21 mouse cellular contexts compared by ENCODE assay signal in genomic region chr11:89025603-89026002, GRCm38 (mm10). TPM values are rescaled to one million over a fixed set of nuclear protein-coding genes. Genes with fewer than 3 reads are reported as not detected.
A peak's percentile ranks its signal among the peaks of the same experiment; 100 is the strongest.
DNase-seq lines count a peak whose midpoint lies in the region; ATAC-seq and TF ChIP-seq lines count a peak whose summit lies in the region.
"Had no signal": no experiment of that assay in that cellular context is flagged by ENCODE, and none has a peak within 500 bp of the region (broad histone marks: within the 10 kb centered on the region; RNA-seq: fewer than 3 reads in every experiment).

No protein-coding gene starts in this region.

- no peak for TF ChIP-seq POLR2A in heart, adult 2 months (IDR thresholded peaks at IDR 0.05; ENCODE audit: insufficient read depth, low read depth, low read length)

- H3K4me2 ChIP-seq in liver, embryonic 12.5 days = no peak overlapping the region
- H3K4me2 ChIP-seq in liver, embryonic 11.5 days = no peak overlapping the region
- no peak overlapping the region for H3K4me2 ChIP-seq in liver, embryonic 15.5 days
- H3K4me2 ChIP-seq in forebrain, embryonic 16.5 days (ENCODE audit: low read length) = no peak overlapping the region
- H3K4me2 ChIP-seq: forebrain, embryonic 13.5 days; limb, embryonic 13.5 days; midbrain, embryonic 11.5 days; neural tube, embryonic 13.5 days had no signal

- no peak overlapping the region for H3ac ChIP-seq in C2C12 (ENCODE audit: control insufficient read depth, insufficient read length, low read depth)

- ATAC-seq in liver, embryonic 12.5 days = no peak
- ATAC-seq in liver, embryonic 11.5 days (replicated peaks; ENCODE audit: low FRiP score) = no peak
- no peak for ATAC-seq in liver, embryonic 15.5 days (ENCODE audit: insufficient read depth)
- no peak for ATAC-seq in forebrain, embryonic 16.5 days
- ATAC-seq: forebrain, embryonic 13.5 days; hindbrain, postnatal 0 days had no signal

- H3K9ac ChIP-seq in heart, adult 2 months (ENCODE audit: low read depth, low read length) = no peak overlapping the region
- no peak overlapping the region for H3K9ac ChIP-seq in liver, embryonic 12.5 days
- no peak overlapping the region for H3K9ac ChIP-seq in liver, embryonic 11.5 days (ENCODE audit: low read depth, low read length)
- no peak overlapping the region for H3K9ac ChIP-seq in liver, embryonic 15.5 days
- H3K9ac ChIP-seq in forebrain, embryonic 16.5 days (replicated peaks; ENCODE audit: low read depth, low read length) = no peak overlapping the region
- H3K9ac ChIP-seq: forebrain, embryonic 13.5 days; limb, embryonic 13.5 days; neural tube, embryonic 13.5 days had no signal

- no peaks in the 10 kb centered on the region for H3K79me2 ChIP-seq in heart, adult 2 months (replicated peaks; ENCODE audit: control insufficient read depth, insufficient read depth, low read length)
- no peaks in the 10 kb centered on the region for H3K79me2 ChIP-seq in C2C12 (ENCODE audit: control insufficient read depth, insufficient read depth)

- H3K36me3 ChIP-seq in heart, adult 2 months (ENCODE audit: control insufficient read depth, insufficient read depth, low read length) = peaks cover 2% of the 10 kb centered on the region; the same call in 1 of the 2 replicates
- H3K36me3 ChIP-seq in liver, embryonic 12.5 days = peaks cover 5% of the 10 kb centered on the region
- H3K36me3 ChIP-seq in liver, embryonic 11.5 days (ENCODE audit: control insufficient read depth, insufficient read depth, low read length) = no peaks in the 10 kb centered on the region
- H3K36me3 ChIP-seq in C2C12 (ENCODE audit: control insufficient read depth, insufficient read depth) = no peaks in the 10 kb centered on the region
- H3K36me3 ChIP-seq in liver, embryonic 15.5 days (replicated peaks) = peaks cover 9% of the 10 kb centered on the region
- H3K36me3 ChIP-seq in forebrain, embryonic 16.5 days (ENCODE audit: control insufficient read depth, insufficient read depth) = no peaks in the 10 kb centered on the region
- H3K36me3 ChIP-seq: limb, embryonic 13.5 days; neural tube, embryonic 13.5 days had no signal

- H3K27me3 ChIP-seq in heart, adult 2 months (ENCODE audit: control insufficient read depth, insufficient read depth, low read length) = no peaks in the 10 kb centered on the region
- no peaks in the 10 kb centered on the region for H3K27me3 ChIP-seq in liver, embryonic 12.5 days (replicated peaks)
- H3K27me3 ChIP-seq in liver, embryonic 11.5 days (replicated peaks; ENCODE audit: control insufficient read depth, insufficient read depth, low read length) = no peaks in the 10 kb centered on the region
- H3K27me3 ChIP-seq in C2C12 (ENCODE audit: control insufficient read depth, insufficient read depth, insufficient read length) = no peaks in the 10 kb centered on the region
- no peaks in the 10 kb centered on the region for H3K27me3 ChIP-seq in liver, embryonic 15.5 days
- H3K27me3 ChIP-seq in forebrain, embryonic 16.5 days (replicated peaks; ENCODE audit: control insufficient read depth, insufficient read depth, low read length) = no peaks in the 10 kb centered on the region
- H3K27me3 ChIP-seq: forebrain, embryonic 13.5 days; limb, embryonic 13.5 days; neural tube, embryonic 13.5 days had no signal

- 0 out of 2 replicates have a peak, but pooled peaks have one; percentile 25 for TF ChIP-seq EP300 in heart, adult 2 months (IDR thresholded peaks at IDR 0.05; ENCODE audit: insufficient read depth, low read depth, low read length)

- intact Hi-C loops in heart, adult 2 months (cut with DNase I) = no loop called here
- intact Hi-C loops in heart, postnatal 14 days (cut with DNase I) = no loop called here

- peak in 1 of 2 experiments; percentile 14 for DNase-seq in heart, adult 2 months
- DNase-seq in heart, postnatal 14 days = no peak
- DNase-seq in liver, embryonic 11.5 days (ENCODE audit: low spot score) = no peak
- DNase-seq in frontal cortex, postnatal 25 days (ENCODE audit: low spot score in 2 of 2) = no peak
- DNase-seq: adrenal gland, postnatal 10 days; cerebellum, adult 18-20 months; cerebellum, postnatal 36 days; heart, postnatal 4 days; layer of hippocampus, adult 9-11 months had no signal

- H3K4me3 ChIP-seq in heart, adult 2 months = no peak overlapping the region
- no peak overlapping the region for H3K4me3 ChIP-seq in liver, embryonic 12.5 days
- H3K4me3 ChIP-seq in liver, embryonic 11.5 days (ENCODE audit: low read depth, low read length) = no peak overlapping the region
- H3K4me3 ChIP-seq in C2C12 (ENCODE audit: insufficient read depth, poor library complexity, severe bottlenecking) = no peak overlapping the region
- no peak overlapping the region for H3K4me3 ChIP-seq in liver, embryonic 15.5 days (replicated peaks)
- H3K4me3 ChIP-seq in forebrain, embryonic 16.5 days (replicated peaks; ENCODE audit: low read length) = no peak overlapping the region
- H3K4me3 ChIP-seq: forebrain, embryonic 13.5 days; limb, embryonic 13.5 days; neural tube, embryonic 13.5 days had no signal

- TF ChIP-seq CTCF in heart, adult 2 months (IDR thresholded peaks at IDR 0.05) = no peak
- TF ChIP-seq CTCF in C2C12 (IDR thresholded peaks at IDR 0.05; ENCODE audit: control insufficient read depth, insufficient read depth, insufficient read length) = no peak

- WGBS in heart, adult 2 months = 74% methylated on average over 3 of the region's 3 CpGs
- 71% methylated on average over 3 of the region's 3 CpGs for WGBS in liver, embryonic 12.5 days (ENCODE audit: insufficient replicate concordance)
- 83% methylated on average over 3 of the region's 3 CpGs for WGBS in liver, embryonic 11.5 days
- 74% methylated on average over 3 of the region's 3 CpGs for WGBS in liver, embryonic 15.5 days (ENCODE audit: insufficient replicate concordance)
- WGBS in forebrain, embryonic 16.5 days = 75% methylated on average over 3 of the region's 3 CpGs

- H3K9me3 ChIP-seq in liver, embryonic 12.5 days (replicated peaks) = no peaks in the 10 kb centered on the region
- H3K9me3 ChIP-seq in liver, embryonic 11.5 days (ENCODE audit: control insufficient read depth, low read length) = no peaks in the 10 kb centered on the region
- no peaks in the 10 kb centered on the region for H3K9me3 ChIP-seq in liver, embryonic 15.5 days (replicated peaks)
- no peaks in the 10 kb centered on the region for H3K9me3 ChIP-seq in forebrain, embryonic 16.5 days (ENCODE audit: control insufficient read depth, low read length)
- H3K9me3 ChIP-seq: forebrain, embryonic 13.5 days; limb, embryonic 13.5 days; neural tube, embryonic 13.5 days had no signal

- H3K27ac ChIP-seq in heart, adult 2 months = peak overlapping the region; percentile 86
- peak overlapping the region; percentile 66; the same call in 1 of the 2 replicates for H3K27ac ChIP-seq in liver, embryonic 12.5 days
- H3K27ac ChIP-seq in liver, embryonic 11.5 days (ENCODE audit: low read depth, low read length) = no peak overlapping the region
- H3K27ac ChIP-seq in liver, embryonic 15.5 days (replicated peaks) = 0 out of 2 replicates have a peak overlapping the region, but pooled peaks have one; percentile 2
- H3K27ac ChIP-seq in forebrain, embryonic 16.5 days (ENCODE audit: low read length) = no peak overlapping the region
- H3K27ac ChIP-seq: forebrain, embryonic 13.5 days; hindbrain, postnatal 0 days; limb, embryonic 13.5 days; neural tube, embryonic 13.5 days had no signal

- no peaks in the 10 kb centered on the region for H3K79me3 ChIP-seq in C2C12 (ENCODE audit: low read depth)

- peaks cover 30% of the 10 kb centered on the region for H3K4me1 ChIP-seq in heart, adult 2 months (ENCODE audit: control insufficient read depth, insufficient read depth, low read length)
- peaks cover 71% of the 10 kb centered on the region for H3K4me1 ChIP-seq in liver, embryonic 12.5 days
- peaks cover 40% of the 10 kb centered on the region for H3K4me1 ChIP-seq in liver, embryonic 11.5 days (replicated peaks; ENCODE audit: control insufficient read depth, insufficient read depth, low read length)
- H3K4me1 ChIP-seq in liver, embryonic 15.5 days (replicated peaks) = peaks cover 62% of the 10 kb centered on the region
- H3K4me1 ChIP-seq in forebrain, embryonic 16.5 days (replicated peaks; ENCODE audit: control insufficient read depth, insufficient read depth, low read length) = no peaks in the 10 kb centered on the region
- H3K4me1 ChIP-seq: forebrain, embryonic 13.5 days had no signal

RNA-seq across cellular contexts. Expression of gene Trim25, which starts 26.4 kb away (rescaled TPM):
- 10 to 100 TPM; 17.7 to 24.3 TPM for total RNA-seq in heart, adult 2 months (2021)
- polyA plus RNA-seq in heart, adult 2 months (2012; rRNA removed) = 13.6 and 14.1 TPM in 2 replicates
- 10 to 100 TPM; 28.3 to 28.5 TPM for total RNA-seq in heart, postnatal 14 days (2021)
- polyA plus RNA-seq in liver, embryonic 12.5 days (2016; fragmentation: Nextera tagmentation; extraction: Ambion mirVana) = 23.1 and 25.9 TPM in 2 replicates
- 20.6 and 21.1 TPM in 2 replicates for polyA plus RNA-seq in liver, embryonic 11.5 days (2014; fragmentation: Nextera tagmentation; extraction: Ambion mirVana)
- 7.7 TPM for polyA plus RNA-seq in C2C12 (2012; fragmentation: generic; extraction: Trizol)
- 19.6 and 20.4 TPM in 2 replicates for polyA plus RNA-seq in liver, embryonic 15.5 days (2015; fragmentation: Nextera tagmentation; extraction: Ambion mirVana)
- polyA plus RNA-seq in forebrain, embryonic 16.5 days (2015; fragmentation: Nextera tagmentation; extraction: Ambion mirVana) = 3.7 and 3.8 TPM in 2 replicates

RNA-seq across cellular contexts. Expression of gene Dgke, which starts 41.0 kb away (rescaled TPM):
- total RNA-seq in heart, adult 2 months (2021) = 10 to 100 TPM in 1 of 2 experiments, 1 to 10 TPM in 1; 9.3 to 12.4 TPM
- polyA plus RNA-seq in heart, adult 2 months (2012; rRNA removed) = 5.6 and 8.2 TPM in 2 replicates
- total RNA-seq in heart, postnatal 14 days (2021) = 10 to 100 TPM; 11.8 to 12.3 TPM
- 1.6 and 1.7 TPM in 2 replicates for polyA plus RNA-seq in liver, embryonic 12.5 days (2016; fragmentation: Nextera tagmentation; extraction: Ambion mirVana)
- 1.8 and 1.9 TPM in 2 replicates for polyA plus RNA-seq in liver, embryonic 11.5 days (2014; fragmentation: Nextera tagmentation; extraction: Ambion mirVana)
- 1.6 TPM for polyA plus RNA-seq in C2C12 (2012; fragmentation: generic; extraction: Trizol)
- 0.40 and 0.62 TPM in 2 replicates for polyA plus RNA-seq in liver, embryonic 15.5 days (2015; fragmentation: Nextera tagmentation; extraction: Ambion mirVana)
- polyA plus RNA-seq in forebrain, embryonic 16.5 days (2015; fragmentation: Nextera tagmentation; extraction: Ambion mirVana) = 17.1 TPM in 2 replicates

RNA-seq across cellular contexts. Expression of gene Gm525, which starts 48.0 kb away (rescaled TPM):
- total RNA-seq in heart, adult 2 months (2021) = not detected
- polyA plus RNA-seq in heart, adult 2 months (2012; rRNA removed) = 0.27 TPM in 1 of 2 replicates, not detected in the other
- not detected for total RNA-seq in heart, postnatal 14 days (2021)
- not detected in 2 replicates for polyA plus RNA-seq in liver, embryonic 12.5 days (2016; fragmentation: Nextera tagmentation; extraction: Ambion mirVana)
- polyA plus RNA-seq in liver, embryonic 11.5 days (2014; fragmentation: Nextera tagmentation; extraction: Ambion mirVana) = not detected in 2 replicates
- polyA plus RNA-seq in C2C12 (2012; fragmentation: generic; extraction: Trizol) = not detected
- polyA plus RNA-seq in liver, embryonic 15.5 days (2015; fragmentation: Nextera tagmentation; extraction: Ambion mirVana) = not detected in 2 replicates
- polyA plus RNA-seq in forebrain, embryonic 16.5 days (2015; fragmentation: Nextera tagmentation; extraction: Ambion mirVana) = not detected in 2 replicates
- total RNA-seq: adrenal gland, postnatal 10 days; heart, postnatal 4 days; hindbrain, postnatal 0 days; monocyte, adult 5-6 weeks had no signal
- polyA plus RNA-seq: forebrain, embryonic 13.5 days; midbrain, embryonic 11.5 days; neural tube, embryonic 13.5 days had no signal

RNA-seq across cellular contexts. Expression of gene Coil, which starts 55.6 kb away (rescaled TPM):
- total RNA-seq in heart, adult 2 months (2021) = 1 to 10 TPM; 4.8 TPM
- polyA plus RNA-seq in heart, adult 2 months (2012; rRNA removed) = 2.8 and 4.7 TPM in 2 replicates
- 1 to 10 TPM; 4.1 to 5.6 TPM for total RNA-seq in heart, postnatal 14 days (2021)
- polyA plus RNA-seq in liver, embryonic 12.5 days (2016; fragmentation: Nextera tagmentation; extraction: Ambion mirVana) = 9.3 and 9.7 TPM in 2 replicates
- 9.3 and 9.5 TPM in 2 replicates for polyA plus RNA-seq in liver, embryonic 11.5 days (2014; fragmentation: Nextera tagmentation; extraction: Ambion mirVana)
- polyA plus RNA-seq in C2C12 (2012; fragmentation: generic; extraction: Trizol) = 6.8 TPM
- 3.4 and 4.0 TPM in 2 replicates for polyA plus RNA-seq in liver, embryonic 15.5 days (2015; fragmentation: Nextera tagmentation; extraction: Ambion mirVana)
- 27.1 and 28.1 TPM in 2 replicates for polyA plus RNA-seq in forebrain, embryonic 16.5 days (2015; fragmentation: Nextera tagmentation; extraction: Ambion mirVana)

RNA-seq across cellular contexts. Expression of gene Elobl, which starts 58.9 kb away (rescaled TPM):
- not detected for total RNA-seq in heart, adult 2 months (2021)
- 0.56 TPM in 1 of 2 replicates, not detected in the other for polyA plus RNA-seq in heart, adult 2 months (2012; rRNA removed)
- not detected for total RNA-seq in heart, postnatal 14 days (2021)
- not detected in 2 replicates for polyA plus RNA-seq in liver, embryonic 12.5 days (2016; fragmentation: Nextera tagmentation; extraction: Ambion mirVana)
- polyA plus RNA-seq in liver, embryonic 11.5 days (2014; fragmentation: Nextera tagmentation; extraction: Ambion mirVana) = not detected in 2 replicates
- polyA plus RNA-seq in C2C12 (2012; fragmentation: generic; extraction: Trizol) = not detected
- polyA plus RNA-seq in liver, embryonic 15.5 days (2015; fragmentation: Nextera tagmentation; extraction: Ambion mirVana) = not detected in 2 replicates
- not detected in 2 replicates for polyA plus RNA-seq in forebrain, embryonic 16.5 days (2015; fragmentation: Nextera tagmentation; extraction: Ambion mirVana)
- total RNA-seq: adrenal gland, postnatal 10 days; heart, postnatal 4 days; hindbrain, postnatal 0 days; monocyte, adult 5-6 weeks had no signal
- polyA plus RNA-seq: forebrain, embryonic 13.5 days; hindbrain, postnatal 0 days; kidney, embryonic 16.5 days; limb, embryonic 13.5 days; midbrain, embryonic 11.5 days; neural tube, embryonic 13.5 days; urinary bladder, adult 2 months had no signal

Comparison
In these comparisons a context has a peak if more than half of its experiments do, and no peak if none do; other contexts are left out.
1. H3K27ac ChIP-seq: peak in heart, adult 2 months (single experiment), liver, embryonic 12.5 days (single experiment) and liver, embryonic 15.5 days (single experiment); none in liver, embryonic 11.5 days (single experiment) and forebrain, embryonic 16.5 days (single experiment).